Mouse (Mus musculus) lung, adult 2 months (tissue): ENCODE measurements at regions not wholly inside any gene's neighbourhood (a gene's known extent, or its start where the extent isn't known, plus 50 kb on each side); places are given as distances from the start of the nearest gene placed in this dataset.

Experiments
- CTCF ChIP-seq: fragments of 200-500 bp; IDR thresholded peaks from 2 replicates; pipeline ENCODE4 v1.5.1; 2011; ENCODE audit warnings: mild to moderate bottlenecking, low read length, control low read depth; ENCODE audit not compliant: insufficient read depth
- POLR2A ChIP-seq: fragments of 200-500 bp; IDR thresholded peaks from 2 replicates; pipeline ENCODE4 v1.6.1; 2011; ENCODE audit warnings: low read depth, mild to moderate bottlenecking, control low read depth, low read length, borderline replicate concordance; ENCODE audit errors: extremely low read depth

DNA sequence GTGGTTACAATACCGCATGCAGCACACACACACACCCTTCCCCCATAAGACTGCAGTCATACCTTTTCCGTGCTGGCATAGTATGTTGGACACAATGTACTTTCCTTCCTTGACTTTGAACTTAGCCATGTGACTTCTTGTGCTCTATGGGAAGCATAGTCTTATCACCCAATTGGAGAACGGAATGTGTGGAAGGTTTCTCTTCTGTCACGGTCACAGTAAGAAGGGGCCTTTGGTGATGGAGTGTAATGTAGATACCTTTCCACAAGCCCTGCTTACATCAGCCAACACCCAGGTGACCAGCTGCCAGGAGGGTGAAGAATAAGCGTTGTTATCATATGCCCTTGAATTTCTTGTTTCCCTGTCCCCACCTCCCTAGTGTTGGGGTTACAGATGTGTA is 1308.0 kb upstream of the A1bg start:
- TF ChIP-seq POLR2A: no peak
- no peak for TF ChIP-seq CTCF
